Mouse (Mus musculus) CH12.LX (cell line): ENCODE results near the gene Tank. TPM values are rescaled to one million over a fixed set of nuclear protein-coding genes. Genes with fewer than 3 reads are reported as not detected.

Source experiments
- DNase-seq: peaks from one replicate; pipeline ENCODE4 v3.0.0-alpha.2; 2013; ENCODE audit errors: extremely low read depth
- H3K27ac ChIP-seq: 2 replicates; pipeline ENCODE4 v1.5.1; 2012; ENCODE audit warnings: low read depth, mild to moderate bottlenecking, control low read depth, moderate library complexity; ENCODE audit not compliant: insufficient read depth
- H3K27me3 ChIP-seq: replicated peaks from 2 replicates; pipeline ENCODE3; 2012; ENCODE audit warnings: inconsistent platforms
- H3K36me3 ChIP-seq, 2 experiments: replicated peaks in 1 of 2; 2 replicates each; pipeline versions ENCODE3 to v1.6.1; 2012; ENCODE audit warnings: inconsistent platforms in 1 of 2, low read length in 1 of 2, mild to moderate bottlenecking in 1 of 2, mixed read lengths in 1 of 2, moderate library complexity in 1 of 2; ENCODE audit not compliant: control insufficient read depth in 1 of 2, insufficient read depth in 1 of 2
- H3K4me1 ChIP-seq, 2 experiments: 2 replicates each; pipeline ENCODE4 v1.6.1; 2012; ENCODE audit warnings: inconsistent platforms in 1 of 2, moderate library complexity in 1 of 2; ENCODE audit not compliant: insufficient read depth in 2 of 2, control insufficient read depth in 1 of 2
- H3K4me2 ChIP-seq: 2 replicates; pipeline ENCODE4 v1.6.1; 2012; ENCODE audit warnings: low read depth, mild to moderate bottlenecking, control low read depth; ENCODE audit not compliant: poor library complexity, insufficient read depth, severe bottlenecking
- H3K4me3 ChIP-seq, 3 experiments: fragments of 150-350 bp in 1 of 3; sonication (generic) in 1 of 3; replicated peaks in 1 of 3; 2 replicates each; pipeline versions ENCODE3 to v1.5.1; 2011 to 2012; ENCODE audit warnings: low read depth in 2 of 3, low read length in 2 of 3, mild to moderate bottlenecking in 2 of 3, moderate library complexity in 2 of 3, control low read depth in 1 of 3, improper control_type of control experiment in 1 of 3, inconsistent platforms in 1 of 3, mixed read lengths in 1 of 3; ENCODE audit not compliant: poor library complexity in 1 of 3
- H3K79me2 ChIP-seq: replicated peaks from 2 replicates; pipeline ENCODE4 v1.6.1; 2012; ENCODE audit warnings: mild to moderate bottlenecking, moderate library complexity; ENCODE audit not compliant: control insufficient read depth, poor library complexity, insufficient read depth, severe bottlenecking; ENCODE audit errors: extremely low read depth
- H3K9ac ChIP-seq: 2 replicates; pipeline ENCODE4 v1.6.1; 2012; ENCODE audit warnings: low read depth, mild to moderate bottlenecking, control low read depth, moderate library complexity; ENCODE audit not compliant: insufficient read depth
- H3K9me3 ChIP-seq: replicated peaks from 2 replicates; pipeline ENCODE3; 2012; ENCODE audit warnings: low read length, inconsistent platforms, mixed read lengths
- CTCF ChIP-seq, 2 experiments: IDR thresholded peaks in 1 of 2; conservative IDR thresholded peaks in 1 of 2; 2 replicates each; pipeline ENCODE4 v1.5.1; 2011 to 2012; ENCODE audit warnings: low read depth in 2 of 2, low read length in 2 of 2, improper control_type of control experiment in 1 of 2, inconsistent platforms in 1 of 2, mild to moderate bottlenecking in 1 of 2, moderate library complexity in 1 of 2
- E2F4 ChIP-seq: IDR thresholded peaks from 2 replicates; pipeline ENCODE4 v1.6.1; 2011; ENCODE audit warnings: low read depth, low read length, improper control_type of control experiment; ENCODE audit not compliant: insufficient replicate concordance
- ELF1 ChIP-seq: IDR thresholded peaks from 2 replicates; pipeline ENCODE4 v1.6.1; 2014; ENCODE audit warnings: low read depth, mild to moderate bottlenecking, inconsistent platforms, low read length, improper control_type of control experiment
- ETS1 ChIP-seq: conservative IDR thresholded peaks from 2 replicates; pipeline ENCODE4 v1.6.1; 2012; ENCODE audit warnings: low read depth, mild to moderate bottlenecking, inconsistent platforms, low read length, improper control_type of control experiment, moderate library complexity
- GABPA ChIP-seq: IDR thresholded peaks from 2 replicates; pipeline ENCODE4 v1.6.1; 2012; ENCODE audit warnings: low read depth, low read length, improper control_type of control experiment, inconsistent platforms; ENCODE audit not compliant: insufficient replicate concordance
- HCFC1 ChIP-seq: IDR thresholded peaks from 2 replicates; pipeline ENCODE4 v1.6.1; 2012; ENCODE audit warnings: low read depth, mild to moderate bottlenecking, inconsistent platforms, low read length, improper control_type of control experiment
- IRF4 ChIP-seq: IDR thresholded peaks from 2 replicates; pipeline ENCODE4 v1.6.1; 2014; ENCODE audit warnings: low read depth, mild to moderate bottlenecking, inconsistent platforms, low read length, improper control_type of control experiment
- JUN ChIP-seq: IDR thresholded peaks from 2 replicates; pipeline ENCODE4 v1.6.1; 2011; ENCODE audit warnings: low read depth, mild to moderate bottlenecking, low read length, improper control_type of control experiment, moderate library complexity; ENCODE audit not compliant: insufficient read depth
- JUND ChIP-seq: conservative IDR thresholded peaks from 2 replicates; pipeline ENCODE4 v1.6.1; 2011; ENCODE audit warnings: low read depth, low read length, improper control_type of control experiment
- KAT2A ChIP-seq: IDR thresholded peaks from 2 replicates; pipeline ENCODE4 v1.6.1; 2012; ENCODE audit warnings: low read length, improper control_type of control experiment, inconsistent platforms; ENCODE audit not compliant: insufficient replicate concordance
- MAX ChIP-seq: IDR thresholded peaks from 2 replicates; pipeline ENCODE4 v1.6.1; 2011; ENCODE audit warnings: low read length, improper control_type of control experiment
- MAZ ChIP-seq: IDR thresholded peaks from 2 replicates; pipeline ENCODE4 v1.6.1; 2012; ENCODE audit warnings: low read depth, mild to moderate bottlenecking, inconsistent platforms, low read length, improper control_type of control experiment, moderate library complexity
- MEF2A ChIP-seq: IDR thresholded peaks from 2 replicates; pipeline ENCODE4 v1.6.1; 2014; ENCODE audit warnings: low read depth, mild to moderate bottlenecking, inconsistent platforms, low read length, improper control_type of control experiment, borderline replicate concordance
- MXI1 ChIP-seq: IDR thresholded peaks from 2 replicates; pipeline ENCODE4 v1.6.1; 2011; ENCODE audit warnings: mild to moderate bottlenecking, low read depth, low read length, improper control_type of control experiment
- MYC ChIP-seq: IDR thresholded peaks from 2 replicates; pipeline ENCODE4 v1.6.1; 2011; ENCODE audit warnings: low read depth, mild to moderate bottlenecking, improper control_type of control experiment, low read length
- NELFE ChIP-seq: IDR thresholded peaks from 2 replicates; pipeline ENCODE4 v1.6.1; 2011; ENCODE audit warnings: low read depth, low read length, improper control_type of control experiment
- NRF1 ChIP-seq: IDR thresholded peaks from 2 replicates; pipeline ENCODE4 v1.6.1; 2014; ENCODE audit warnings: low read depth, mild to moderate bottlenecking, inconsistent platforms, low read length, improper control_type of control experiment, moderate library complexity
- POLR2A ChIP-seq: IDR thresholded peaks from 2 replicates; pipeline ENCODE4 v1.6.1; 2011; ENCODE audit warnings: low read depth, mild to moderate bottlenecking, improper control_type of control experiment, low read length
- POLR2AphosphoS2 ChIP-seq: IDR thresholded peaks from 2 replicates; pipeline ENCODE4 v1.6.1; 2011; ENCODE audit warnings: low read depth, low read length, improper control_type of control experiment
- SMC3 ChIP-seq: IDR thresholded peaks from 2 replicates; pipeline ENCODE4 v1.6.1; 2011; ENCODE audit warnings: low read depth, low read length, improper control_type of control experiment
- TCF12 ChIP-seq: IDR thresholded peaks from 2 replicates; pipeline ENCODE4 v1.6.1; 2014; ENCODE audit warnings: low read depth, mild to moderate bottlenecking, inconsistent platforms, low read length, improper control_type of control experiment
- UBTF ChIP-seq: IDR thresholded peaks from 2 replicates; pipeline ENCODE4 v1.6.1; 2012; ENCODE audit warnings: low read depth, mild to moderate bottlenecking, inconsistent platforms, low read length, improper control_type of control experiment, moderate library complexity
- USF1 ChIP-seq: IDR thresholded peaks from 2 replicates; pipeline ENCODE4 v1.6.1; 2014; ENCODE audit warnings: low read depth, mild to moderate bottlenecking, inconsistent platforms, low read length, improper control_type of control experiment
- ZKSCAN1 ChIP-seq: IDR thresholded peaks from 2 replicates; pipeline ENCODE4 v1.6.1; 2012; ENCODE audit warnings: low read depth, inconsistent platforms, low read length, improper control_type of control experiment, borderline replicate concordance
- ZMIZ1 ChIP-seq: IDR thresholded peaks from 2 replicates; pipeline ENCODE4 v1.6.1; 2012; ENCODE audit warnings: low read depth, mild to moderate bottlenecking, inconsistent platforms, low read length, improper control_type of control experiment
- dilution Hi-C: fragments of 300-500 bp; cut with MboI; formaldehyde crosslinking; loops from 2 replicates; pipeline ENCODE4 v1.14.3; 2020; ENCODE audit warnings: low sequenced_read_pairs; ENCODE audit not compliant: extremely low pct_unique_long_range_greater_than_20kb, extremely low pct_ligation_motif_present
- in situ Hi-C: fragments of 300-500 bp; cut with MboI; formaldehyde crosslinking; loops from 3 replicates; pipeline ENCODE4 v1.14.3; 2019; ENCODE audit warnings: low sequenced_read_pairs, low pct_ligation_motif_present, low pct_unique_long_range_greater_than_20kb, mixed read lengths
- polyA plus RNA-seq: library from polyadenylated mRNA; unstranded; fragments of >175 nt; gene quantifications from 2 replicates; pipeline ENCODE4 v1.2.1, GENCODE M21; 2012; ENCODE audit warnings: low read depth; ENCODE audit not compliant: insufficient read length
- total RNA-seq, 2 experiments: library from RNA; depleted of rRNA; stranded (reverse); fragments of 300-350 nt in 1 of 2; fragments of >200 nt in 1 of 2; gene quantifications; 2 replicates each; pipeline ENCODE4 v1.2.3; 2012 to 2014

The Tank gene
- total and polyA plus RNA-seq, 3 experiments: 45.7 to 152 (median 68.7) TPM

DNA sequence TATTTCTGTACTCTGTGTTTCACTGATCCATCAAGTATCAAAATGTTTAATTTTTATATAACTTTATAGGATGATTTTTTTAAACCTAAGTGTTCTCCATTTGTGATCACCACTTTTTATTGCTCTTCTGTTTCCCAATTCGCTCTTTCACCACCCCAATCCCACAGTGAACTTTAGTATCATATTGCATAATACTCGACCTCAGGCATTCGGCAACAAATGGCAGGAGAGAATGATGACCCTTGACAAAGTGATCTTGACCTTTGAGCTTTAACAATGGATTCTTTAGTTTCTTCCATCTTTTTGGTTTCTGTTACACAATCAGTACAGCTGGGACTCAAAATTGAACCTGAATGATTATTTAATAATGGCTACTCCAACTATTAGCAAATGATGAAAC is 46.1 kb upstream of the Tank start:
- dilution Hi-C loops (no loop called here), in situ Hi-C loops (no loop called here)
- no peak overlapping the region for H3K9ac ChIP-seq
- no peak for TF ChIP-seq UBTF
- TF ChIP-seq TCF12: no peak
- no peak for TF ChIP-seq JUN
- TF ChIP-seq ZKSCAN1: no peak
- TF ChIP-seq NELFE: no peak
- TF ChIP-seq USF1: no peak
- TF ChIP-seq POLR2A: no peak
- TF ChIP-seq SMC3: no peak
- no peak for TF ChIP-seq MEF2A
- no peak for TF ChIP-seq MAX
- TF ChIP-seq ELF1: no peak
- TF ChIP-seq NRF1: no peak
- no peak for TF ChIP-seq HCFC1
- TF ChIP-seq JUND: no peak
- no peak for TF ChIP-seq MAZ
- TF ChIP-seq KAT2A: no peak
- no peaks in the 10 kb centered on the region for H3K9me3 ChIP-seq
- no peaks in the 10 kb centered on the region for H3K36me3 ChIP-seq
- H3K27me3 ChIP-seq: no peaks in the 10 kb centered on the region
- no peak overlapping the region for H3K27ac ChIP-seq
- H3K4me1 ChIP-seq: peaks cover 0 to under 1% of the 10 kb centered on the region in 2 experiments; a peak in 2 of 4 replicates
- no peak overlapping the region for H3K4me3 ChIP-seq
- no peaks in the 10 kb centered on the region for H3K79me2 ChIP-seq
- no peak for DNase-seq
- H3K4me2 ChIP-seq: no peak overlapping the region

DNA sequence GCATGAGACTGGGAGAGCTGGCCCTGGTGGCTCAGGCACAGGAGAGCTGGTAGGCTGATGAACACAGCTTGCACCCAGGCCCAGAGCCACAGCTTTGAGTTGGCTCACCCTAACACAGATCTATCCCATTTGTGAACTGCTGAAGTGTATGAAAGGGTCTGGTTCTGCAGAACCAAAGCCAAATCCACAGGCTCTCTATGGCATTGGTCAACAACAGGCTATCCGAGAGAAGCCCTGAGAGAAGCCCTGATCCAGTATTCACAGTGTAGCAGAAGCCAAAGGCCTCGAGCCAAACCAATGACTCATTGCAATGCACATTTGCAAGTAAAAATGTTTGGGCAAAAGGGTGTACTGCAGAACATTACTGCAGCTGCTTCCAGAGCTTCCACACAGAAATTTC is 45.3 kb upstream of the Tank start:
- no peak overlapping the region for H3K4me3 ChIP-seq
- no peaks in the 10 kb centered on the region for H3K27me3 ChIP-seq
- no peaks in the 10 kb centered on the region for H3K36me3 ChIP-seq
- no peak for DNase-seq
- no peak overlapping the region for H3K4me2 ChIP-seq
- no peak overlapping the region for H3K27ac ChIP-seq
- dilution Hi-C loops: no loop called here
- no peak overlapping the region for H3K9ac ChIP-seq
- no peaks in the 10 kb centered on the region for H3K9me3 ChIP-seq
- in situ Hi-C loops: no loop called here
- H3K4me1 ChIP-seq: no peaks in the 10 kb centered on the region
- no peak for TF ChIP-seq GABPA
- TF ChIP-seq NELFE: no peak
- no peak for TF ChIP-seq SMC3
- no peak for TF ChIP-seq ETS1
- TF ChIP-seq CTCF (conservative IDR thresholded peaks at IDR 0.05 in 1 of 2, IDR thresholded peaks at IDR 0.05 in 1 of 2; ENCODE audit: low read depth in 2 of 2, low read length in 2 of 2): no peak
- TF ChIP-seq KAT2A: no peak
- TF ChIP-seq IRF4: no peak
- no peak for TF ChIP-seq HCFC1
- TF ChIP-seq ZMIZ1: no peak
- TF ChIP-seq E2F4: no peak
- no peak for TF ChIP-seq JUND
- no peak for TF ChIP-seq MAX
- no peak for TF ChIP-seq TCF12
- TF ChIP-seq MYC: no peak
- TF ChIP-seq MAZ: no peak
- TF ChIP-seq USF1: no peak
- TF ChIP-seq MXI1: no peak
- TF ChIP-seq POLR2A: no peak
- TF ChIP-seq POLR2AphosphoS2: no peak
- no peaks in the 10 kb centered on the region for H3K79me2 ChIP-seq
